Mouse (Mus musculus): ENCODE measurements around the gene Tmem237.

The Tmem237 gene

GRCm38 (mm10) chr1:59102071-59102470, 18.1 kb downstream of the Tmem237 start:
- no peak for DNase-seq (ENCODE audit: low read depth in 2 of 2, low spot score in 2 of 2)

- no peak for DNase-seq (ENCODE audit: low read depth in 2 of 2, low spot score in 2 of 2)
Observed at GRCm38 (mm10) chr1:59101020-59101419, 19.2 kb downstream of the Tmem237 start.

DNA sequence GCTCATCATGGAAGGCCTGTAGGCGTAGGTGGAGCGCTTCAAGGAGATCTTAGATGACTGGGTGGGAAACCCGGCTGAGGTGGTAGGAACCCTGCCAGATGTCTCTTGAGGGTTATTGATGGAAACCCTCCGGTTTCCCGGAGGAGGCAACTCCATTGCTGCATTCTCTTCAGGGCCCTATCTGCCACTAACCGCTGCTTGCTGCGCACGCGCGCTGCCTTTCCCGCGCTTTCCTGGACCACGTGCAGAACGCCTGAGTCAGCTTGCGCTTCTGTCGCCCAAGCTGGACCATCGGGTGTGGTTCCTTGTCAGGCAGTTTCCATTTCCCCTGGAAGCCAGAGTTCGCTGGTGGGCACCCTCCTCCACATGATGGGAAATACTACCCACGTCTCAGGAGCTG, 25.5 kb downstream of the Tmem237 start, which contains the start of gene C2cd6:
TSS of gene C2cd6 (minus strand) at position 196 of the 400 bp plus-strand sequence.
- DNase-seq (ENCODE audit: low read depth in 2 of 2, low spot score in 2 of 2) = no peak

DNA sequence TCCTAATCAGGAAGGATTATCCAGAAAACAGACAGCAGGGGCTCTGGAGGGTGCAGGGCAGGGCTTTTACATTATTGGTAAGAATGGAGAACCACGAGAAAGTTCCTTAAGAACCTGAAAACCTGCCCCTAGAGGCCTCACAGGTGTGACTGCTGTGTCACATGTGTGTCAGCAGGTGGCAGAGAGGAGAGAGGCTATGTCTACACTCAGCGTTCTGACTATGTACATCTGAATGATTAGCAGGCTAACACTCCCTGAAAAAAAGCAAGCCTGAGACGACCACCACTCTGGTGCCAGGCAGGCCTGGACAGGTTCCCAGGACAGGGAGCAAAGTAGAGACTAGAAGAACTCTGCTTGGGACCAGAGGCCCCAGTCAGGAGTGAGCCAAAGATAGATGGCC, 49.3 kb downstream of the Tmem237 start:
- DNase-seq (ENCODE audit: low read depth in 2 of 2, low spot score in 2 of 2) = peak in 1 of 2 experiments; percentile 7

- no peak for DNase-seq (ENCODE audit: low read depth in 2 of 2, low spot score in 2 of 2)
Observed at GRCm38 (mm10) chr1:59067976-59068375, 52.2 kb downstream of the Tmem237 start.

DNA sequence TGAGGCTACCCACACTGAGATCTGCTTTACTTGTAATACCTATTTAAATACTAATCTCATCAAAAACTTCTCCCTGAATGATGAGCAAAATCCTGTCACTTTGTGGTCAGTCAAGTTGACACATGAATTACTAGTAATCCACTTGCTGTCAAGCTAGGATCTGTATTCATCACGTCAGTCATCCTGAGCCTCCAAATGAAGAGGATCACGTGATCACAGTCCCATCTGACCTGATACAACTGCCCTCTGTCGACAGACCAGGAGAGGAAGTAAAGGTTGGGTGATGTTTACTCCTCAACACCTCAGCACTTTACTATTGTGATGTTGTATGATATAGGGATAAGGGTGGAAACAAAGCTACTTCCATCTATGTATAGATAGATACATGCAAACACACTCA, 56.5 kb downstream of the Tmem237 start:
- no peak for DNase-seq (ENCODE audit: low read depth in 2 of 2, low spot score in 2 of 2)

DNA sequence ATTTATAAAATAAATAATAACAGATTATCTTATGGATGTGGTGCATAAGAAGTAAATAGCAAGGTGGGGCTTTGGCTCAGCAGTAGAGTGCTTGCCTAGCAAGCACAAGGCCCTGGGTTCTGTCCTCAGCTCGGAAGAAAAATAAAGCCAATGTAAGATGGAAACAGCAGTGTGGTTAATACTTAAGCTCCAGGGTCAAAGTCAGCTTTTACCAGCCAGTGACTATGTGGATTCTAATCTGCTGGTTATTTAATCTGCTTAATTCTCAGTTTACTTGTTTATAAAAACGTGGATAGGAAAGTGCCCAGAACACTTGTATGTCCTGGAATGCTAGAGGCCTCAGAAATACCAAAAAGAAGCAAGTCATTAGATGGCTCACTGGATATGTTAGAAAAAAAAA, 63.3 kb downstream of the Tmem237 start:
- no peak for DNase-seq (ENCODE audit: low read depth in 2 of 2, low spot score in 2 of 2)

GRCm38 (mm10) chr1:59051306-59051705, 68.9 kb downstream of the Tmem237 start:
- no peak for DNase-seq (ENCODE audit: low read depth in 2 of 2, low spot score in 2 of 2)

Measured in CD8-positive naive resting alpha-beta T cell, adult 2 months (primary cell).